Mouse (Mus musculus): Measurements from ENCODE around the gene Csn1s2b. TPM values are rescaled to one million over a fixed set of nuclear protein-coding genes. Genes with fewer than 3 reads are reported as not detected.
"Not testable (repeated sequence)": the region's sequence is repeated elsewhere in the genome, so short reads cannot be mapped to it uniquely, and the experiment has no call there.

Gene Csn1s2b
- total RNA-seq (2021), result not detected in 2 replicates
- long read RNA-seq, result 0 reads

DNA sequence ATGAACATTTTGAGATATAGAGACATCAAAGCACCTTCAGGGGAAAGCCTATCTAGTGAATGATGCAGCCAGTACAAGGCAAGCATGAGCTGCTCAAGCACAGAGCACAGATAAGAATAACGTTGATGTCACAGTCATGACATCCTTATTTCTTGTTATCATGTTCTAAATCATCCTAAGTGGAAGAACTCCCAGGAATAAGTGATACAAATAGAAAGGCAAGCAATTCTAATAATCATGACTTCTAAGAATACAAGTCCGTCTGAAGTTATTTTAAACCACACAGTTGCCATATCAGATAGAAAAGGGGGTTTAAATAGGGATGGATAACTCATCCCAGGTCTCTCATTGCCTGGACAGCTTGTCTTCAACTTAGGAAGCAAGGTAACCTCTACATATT, at the start of gene Csn1s2b:
Gene Csn1s2b (plus strand): TSS at position 301 of the 400 bp plus-strand sequence.
- DNase-seq, result no peak

DNA sequence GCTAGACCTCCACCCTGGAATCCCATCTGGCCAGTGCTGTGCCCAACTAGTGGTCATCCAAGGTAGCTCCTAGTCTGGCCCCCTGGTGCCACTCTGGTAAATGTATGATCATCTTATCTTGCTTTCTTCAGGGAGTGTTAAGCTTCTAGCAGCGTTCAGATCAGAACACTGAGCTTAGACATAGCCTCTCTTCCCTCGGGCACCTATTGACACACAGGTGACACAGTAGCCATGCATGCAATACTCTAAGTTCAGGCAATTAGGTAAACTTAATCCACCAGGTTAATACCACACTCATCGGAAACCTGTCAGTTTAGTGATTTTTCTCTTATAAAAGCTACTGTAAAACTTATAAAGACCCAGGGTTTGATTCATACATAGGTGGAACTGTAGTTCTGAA, 43.3 kb upstream of the Csn1s2b start:
- DNase-seq, result no peak

DNA sequence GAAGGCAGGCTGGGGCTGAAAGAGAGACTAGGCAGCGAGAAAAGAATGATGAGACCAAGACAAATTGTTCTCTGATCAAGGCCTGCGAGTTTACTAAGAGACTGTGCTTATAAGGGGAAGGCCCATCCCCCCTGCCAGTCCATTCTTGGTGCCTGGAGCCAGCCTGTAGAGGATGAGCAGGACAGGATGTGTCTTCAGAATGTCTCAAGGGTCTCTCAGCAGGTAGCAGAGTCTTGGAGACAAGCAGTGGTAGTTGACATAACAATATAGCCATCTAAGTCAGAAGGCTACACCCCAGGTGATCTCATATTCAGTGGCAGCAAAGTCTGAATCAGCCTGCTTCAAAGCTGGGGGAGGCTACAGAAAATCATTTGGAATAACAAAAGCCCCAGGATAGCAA, 35.7 kb upstream of the Csn1s2b start:
- DNase-seq, result not testable (repeated sequence)

DNA sequence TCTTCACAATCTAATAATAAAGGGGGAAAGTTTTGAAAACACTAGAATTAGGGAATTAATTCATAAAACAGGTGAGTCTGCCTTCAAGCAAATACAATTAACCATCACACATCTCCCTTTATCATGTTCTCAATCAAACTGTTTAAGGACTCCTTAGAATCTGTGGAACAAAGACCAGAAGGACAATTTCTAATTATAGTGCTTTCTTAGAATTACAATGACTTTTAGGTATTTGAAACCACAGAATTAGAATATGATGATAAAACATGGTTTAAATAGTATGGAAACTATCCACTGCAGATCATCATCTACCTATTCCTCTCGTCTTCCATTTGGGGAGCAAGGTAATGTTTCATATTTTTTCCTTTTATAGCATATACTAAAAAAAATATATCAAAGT, 33.6 kb upstream of the Csn1s2b start, which contains the start of gene Csn1s2a:
Gene Csn1s2a (plus strand): TSS at position 301 of the 400 bp plus-strand sequence.
- no peak for DNase-seq

DNA sequence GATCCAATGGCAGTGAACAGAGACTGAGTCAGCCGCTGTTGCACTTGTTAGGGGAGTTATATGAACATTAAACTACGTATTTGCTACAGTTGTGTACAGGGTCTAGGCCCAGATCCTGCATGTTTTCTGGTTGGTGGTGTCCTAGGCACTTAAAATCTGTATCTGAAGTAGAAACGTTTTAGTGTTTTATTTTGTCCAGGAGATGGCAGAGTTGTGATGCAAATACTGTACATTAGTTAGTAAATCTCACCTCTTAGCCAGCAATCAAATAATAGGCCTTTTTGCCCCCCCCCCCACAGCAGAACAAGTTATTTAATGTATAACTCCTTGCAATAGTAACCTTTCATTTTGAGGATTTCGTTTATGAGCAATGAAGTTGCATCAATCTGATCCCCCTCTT, 25.2 kb upstream of the Csn1s2b start:
- no peak for DNase-seq

DNA sequence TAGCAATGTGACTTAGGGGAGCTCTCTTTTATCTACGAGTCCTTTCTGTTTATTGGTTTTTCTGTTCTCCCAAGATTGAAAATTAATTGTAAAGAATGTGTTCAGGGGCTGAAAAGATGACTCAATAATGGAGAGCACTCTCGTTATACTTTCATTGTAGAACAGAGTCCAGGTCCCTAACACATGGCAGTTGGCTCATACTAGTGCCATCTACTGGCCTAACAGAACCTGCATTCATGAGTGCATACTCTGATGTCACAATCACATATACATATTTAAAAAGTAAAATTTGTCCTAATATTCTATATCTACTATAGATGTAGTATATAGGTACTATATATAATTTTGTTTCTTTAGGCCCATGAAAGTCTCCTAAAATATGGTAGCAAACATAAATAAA, 1.4 kb downstream of the Csn1s2b start:
- no peak for DNase-seq

DNA sequence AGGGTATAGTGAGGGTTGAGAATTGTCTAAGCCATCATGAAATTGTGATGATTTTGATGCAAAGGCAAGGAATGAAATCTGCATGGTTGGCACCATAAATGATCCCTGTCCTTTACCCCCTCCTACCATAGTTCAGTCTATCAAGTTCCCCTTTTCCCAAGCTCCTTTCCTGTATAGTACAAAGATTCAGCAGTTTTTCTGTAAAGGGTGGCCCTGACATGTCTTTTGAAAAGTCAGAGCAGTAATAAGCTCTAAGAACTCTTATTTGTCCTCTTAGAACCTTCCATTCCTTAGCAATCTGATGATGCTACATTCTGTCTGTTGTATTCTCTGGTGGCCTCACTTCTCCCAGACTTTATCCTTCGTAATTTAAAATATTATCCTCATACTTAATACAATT, 17.5 kb downstream of the Csn1s2b start, which contains the start of gene Prr27:
Gene Prr27 (plus strand): TSS at position 301 of the 400 bp plus-strand sequence.
- no peak for DNase-seq

DNA sequence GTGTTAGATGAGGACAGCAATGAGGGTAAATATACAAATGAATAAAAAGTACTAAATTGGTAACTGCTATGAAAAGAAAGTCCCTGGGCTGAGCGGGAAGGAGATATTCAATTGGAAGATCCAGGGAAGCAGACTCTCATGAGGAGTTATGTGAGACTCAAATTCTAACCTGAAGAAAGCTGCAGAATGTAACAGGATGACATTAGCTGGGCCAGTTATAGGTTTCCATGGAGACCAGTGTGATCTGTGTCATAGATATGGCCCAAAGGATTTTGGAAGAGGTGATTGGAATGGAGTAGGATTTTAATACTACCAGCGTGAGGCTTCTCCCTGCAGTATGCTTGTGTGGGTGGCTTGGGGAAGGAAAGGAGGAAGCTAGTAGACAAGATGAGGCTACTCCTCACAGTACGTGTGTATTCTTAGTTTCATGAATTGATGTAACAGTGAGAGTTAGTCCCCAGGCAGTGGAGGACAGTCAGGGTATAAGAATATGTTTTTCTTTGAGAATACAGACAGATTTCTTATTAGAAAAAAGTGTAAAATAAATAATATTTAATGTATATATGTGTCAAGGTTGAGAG, 47.3 kb downstream of the Csn1s2b start:
- DNase-seq, result no peak

DNA sequence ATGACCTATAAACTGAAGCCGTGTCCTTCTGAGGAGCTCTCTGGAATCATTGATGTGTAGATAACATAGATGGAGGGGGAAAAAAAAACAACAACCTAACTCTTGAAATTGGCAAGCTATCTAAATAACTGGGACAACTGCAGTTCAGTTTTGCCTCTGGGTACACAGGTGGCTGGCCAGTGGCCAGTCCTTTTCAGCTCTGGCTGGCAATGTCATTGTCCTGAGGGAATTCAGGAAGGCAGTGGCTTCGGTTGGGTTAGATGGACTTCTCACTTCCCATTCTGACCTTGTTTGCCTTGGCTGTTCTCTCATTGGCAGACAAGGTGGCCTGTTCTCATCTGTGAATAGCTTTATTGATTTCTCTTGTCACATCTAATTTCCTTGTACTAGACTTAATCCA, 62.2 kb downstream of the Csn1s2b start:
- DNase-seq, result no peak

DNA sequence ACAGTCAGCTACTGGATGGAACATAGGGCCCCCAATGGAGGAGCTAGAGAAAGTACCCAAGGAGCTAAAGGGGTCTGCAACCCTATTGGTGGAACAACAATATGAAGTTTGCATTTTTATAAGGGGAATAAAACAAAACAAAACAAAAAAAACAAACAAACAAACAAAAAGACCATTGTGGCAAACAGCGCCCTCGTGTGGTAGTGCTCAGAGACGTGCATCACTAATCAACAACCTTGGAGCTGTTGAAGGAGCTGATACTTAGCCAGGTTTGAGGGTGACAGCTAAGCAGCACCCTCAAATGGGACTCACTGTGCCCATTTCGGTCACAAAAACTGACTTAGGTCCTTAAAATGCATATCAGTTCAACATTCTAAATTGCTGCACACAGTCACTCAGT, 63.5 kb downstream of the Csn1s2b start:
- DNase-seq, result peak; percentile 25

Other genes with a start within 250 kb of the Csn1s2b start
- gene Sult1d1, start 239.1 kb upstream of the Csn1s2b start, total RNA-seq (2021), result 0.76 TPM in 1 of 2 replicates, not detected in the other
- 0.24 TPM in 1 of 2 replicates, not detected in the other for gene Sult1e1, start 216.5 kb upstream of the Csn1s2b start, total RNA-seq (2021)
- not detected in 2 replicates for gene Csn1s1, start 141.9 kb upstream of the Csn1s2b start, total RNA-seq (2021)
- gene Csn2, start 108.5 kb upstream of the Csn1s2b start, total RNA-seq (2021), result not detected in 2 replicates
- gene Csn1s2a, start 33.5 kb upstream of the Csn1s2b start, total RNA-seq (2021), result not detected in 2 replicates
- not detected in 2 replicates for gene Prr27, start 17.6 kb downstream of the Csn1s2b start, total RNA-seq (2021)
- not detected in 2 replicates for gene Odam, start 76.9 kb downstream of the Csn1s2b start, total RNA-seq (2021)
- gene Csn3, start 117.5 kb downstream of the Csn1s2b start, total RNA-seq (2021), result not detected in 2 replicates
- not detected in 2 replicates for gene 2310003L06Rik, start 161.4 kb downstream of the Csn1s2b start, total RNA-seq (2021)
- not detected in 2 replicates for gene Gm28434, start 161.4 kb downstream of the Csn1s2b start, total RNA-seq (2021)
- gene Cabs1, start 171.4 kb downstream of the Csn1s2b start, total RNA-seq (2021), result not detected in 2 replicates
- gene Smr3a, start 194.5 kb downstream of the Csn1s2b start, total RNA-seq (2021), result not detected in 2 replicates